Mouse (Mus musculus) kidney, postnatal 14 days (tissue): ENCODE results near the gene Panx3.

ENCODE experiments used
- DNase-seq: peaks from one replicate; pipeline ENCODE4 v3.0.0; 2022; ENCODE audit warnings: mixed read lengths

The Panx3 gene

GRCm38 (mm10) chr9:37669115-37669514 is at the start of gene Panx3:
Gene Panx3 (minus strand): TSS chr9:37669235.
- DNase-seq = no peak

GRCm38 (mm10) chr9:37716150-37716549 is 47.1 kb upstream of the Panx3 start, which contains the start of gene Olfr160:
Gene Olfr160 (minus strand): TSS chr9:37716250.
- DNase-seq = no peak

- DNase-seq = peak; percentile 13
Measured at GRCm38 (mm10) chr9:37689970-37690686, 21.1 kb upstream of the Panx3 start.

GRCm38 (mm10) chr9:37687941-37688303 is 18.9 kb upstream of the Panx3 start:
- no peak for DNase-seq

- no peak for DNase-seq
Measured at GRCm38 (mm10) chr9:37687288-37687940, 18.4 kb upstream of the Panx3 start.

- no peak for DNase-seq
Measured at GRCm38 (mm10) chr9:37681123-37681522, 12.1 kb upstream of the Panx3 start.

- no peak for DNase-seq
Measured at GRCm38 (mm10) chr9:37675287-37675686, 6.3 kb upstream of the Panx3 start.

- no peak for DNase-seq
Measured at GRCm38 (mm10) chr9:37670261-37670660, 1.2 kb upstream of the Panx3 start.

GRCm38 (mm10) chr9:37669678-37670077 is 643 bp upstream of the Panx3 start:
- no peak for DNase-seq

GRCm38 (mm10) chr9:37666045-37666444 is 3.0 kb downstream of the Panx3 start:
- no peak for DNase-seq

- no peak for DNase-seq
Measured at GRCm38 (mm10) chr9:37664604-37665003, 4.4 kb downstream of the Panx3 start.

GRCm38 (mm10) chr9:37663210-37663609 is 5.8 kb downstream of the Panx3 start:
- no peak for DNase-seq

- DNase-seq = no peak
Measured at GRCm38 (mm10) chr9:37659413-37659812, 9.6 kb downstream of the Panx3 start.

- peak; percentile 90 for DNase-seq
Measured at GRCm38 (mm10) chr9:37656931-37657481, 12.0 kb downstream of the Panx3 start, which contains the start of gene Tbrg1. Gene Tbrg1 (minus strand): TSS chr9:37657312.

- DNase-seq = peak; percentile 11
Measured at GRCm38 (mm10) chr9:37656439-37656881, 12.6 kb downstream of the Panx3 start.

- no peak for DNase-seq
Measured at GRCm38 (mm10) chr9:37655961-37656360, 13.1 kb downstream of the Panx3 start.

- no peak for DNase-seq
Measured at GRCm38 (mm10) chr9:37653836-37654235, 15.2 kb downstream of the Panx3 start.

- DNase-seq = no peak
Measured at GRCm38 (mm10) chr9:37650639-37651038, 18.4 kb downstream of the Panx3 start.

GRCm38 (mm10) chr9:37646246-37646645 is 22.8 kb downstream of the Panx3 start:
- no peak for DNase-seq

- DNase-seq = no peak
Measured at GRCm38 (mm10) chr9:37638721-37639120, 30.3 kb downstream of the Panx3 start.

GRCm38 (mm10) chr9:37636800-37637542 is 32.1 kb downstream of the Panx3 start:
- peak; percentile 22 for DNase-seq

GRCm38 (mm10) chr9:37636335-37636734 is 32.7 kb downstream of the Panx3 start:
- DNase-seq = peak; percentile 44

GRCm38 (mm10) chr9:37634269-37634668 is 34.8 kb downstream of the Panx3 start:
- DNase-seq = no peak
